Mouse (Mus musculus) brown adipose tissue, adult 24 weeks (tissue): ENCODE measurements at regions not wholly inside any gene's neighbourhood (a gene's known extent, or its start where the extent isn't known, plus 50 kb on each side); places are given as distances from the start of the nearest gene placed in this dataset.

ENCODE experiments used
- H3K27ac ChIP-seq: fragments of 200-500 bp; replicated peaks from 2 replicates; pipeline ENCODE4 v1.5.1; 2012; ENCODE audit warnings: low read depth, mild to moderate bottlenecking, low read length
- H3K4me1 ChIP-seq: fragments of 200-500 bp; 2 replicates; pipeline ENCODE4 v1.6.1; 2012; ENCODE audit warnings: low read length, mixed read lengths; ENCODE audit not compliant: control insufficient read depth, insufficient read depth, insufficient read length
- H3K4me3 ChIP-seq: fragments of 200-500 bp; 2 replicates; pipeline ENCODE4 v1.5.1; 2012; ENCODE audit warnings: low read depth, mild to moderate bottlenecking, low read length, moderate library complexity; ENCODE audit not compliant: insufficient read depth

- no peak overlapping the region for H3K27ac ChIP-seq
- H3K4me1 ChIP-seq = no peaks in the 10 kb centered on the region
- no peak overlapping the region for H3K4me3 ChIP-seq
Observed at GRCm38 (mm10) chr19:59761218-59761617, 182.2 kb downstream of the Rab11fip2 start.

GRCm38 (mm10) chr19:59784401-59785046, 158.9 kb downstream of the Rab11fip2 start:
- Histone ChIP-seq H3K4me1 (no peaks in the 10 kb centered on the region), H3K4me3 (no peak overlapping the region), H3K27ac (no peak overlapping the region)

GRCm38 (mm10) chr19:59831304-59831703, 112.2 kb downstream of the Rab11fip2 start:
- Histone ChIP-seq H3K27ac (no peak overlapping the region), H3K4me1 (no peaks in the 10 kb centered on the region)

GRCm38 (mm10) chr19:59837138-59837537, 106.3 kb downstream of the Rab11fip2 start:
- Histone ChIP-seq H3K27ac (no peak overlapping the region), H3K4me1 (no peaks in the 10 kb centered on the region), H3K4me3 (no peak overlapping the region)

More at GRCm38 (mm10) chr19:59831304-59831703, 112.2 kb downstream of the Rab11fip2 start:
- H3K4me3 ChIP-seq = no peak overlapping the region

- no peak overlapping the region for H3K4me3 ChIP-seq
- no peaks in the 10 kb centered on the region for H3K4me1 ChIP-seq
- no peak overlapping the region for H3K27ac ChIP-seq
Observed at GRCm38 (mm10) chr19:59837628-59838027, 105.8 kb downstream of the Rab11fip2 start.

- H3K4me1 ChIP-seq = no peaks in the 10 kb centered on the region
- H3K4me3 ChIP-seq = no peak overlapping the region
- H3K27ac ChIP-seq = no peak overlapping the region; the same call in 1 of the 2 replicates
Observed at GRCm38 (mm10) chr19:59844270-59844669, 99.2 kb downstream of the Rab11fip2 start.

GRCm38 (mm10) chr19:59846807-59847206, 96.6 kb downstream of the Rab11fip2 start:
- Histone ChIP-seq H3K4me1 (no peaks in the 10 kb centered on the region), H3K4me3 (no peak overlapping the region), H3K27ac (no peak overlapping the region)

GRCm38 (mm10) chr19:59850696-59851095, 92.8 kb downstream of the Rab11fip2 start:
- no peak overlapping the region for H3K27ac ChIP-seq
- H3K4me1 ChIP-seq = no peaks in the 10 kb centered on the region
- no peak overlapping the region for H3K4me3 ChIP-seq

- no peak overlapping the region for H3K4me3 ChIP-seq
- H3K27ac ChIP-seq = no peak overlapping the region
- H3K4me1 ChIP-seq = no peaks in the 10 kb centered on the region
Observed at GRCm38 (mm10) chr19:59852011-59852738, 91.3 kb downstream of the Rab11fip2 start.
